Mouse (Mus musculus): Measurements from ENCODE around the gene 4930470P17Rik. TPM values are rescaled to one million over a fixed set of nuclear protein-coding genes. Genes with fewer than 3 reads are reported as not detected.

The 4930470P17Rik gene
- polyA plus RNA-seq (2015; fragmentation: Nextera tagmentation; extraction: Ambion mirVana), result not detected in 2 replicates

GRCm38 (mm10) chr2:170601917-170602316 lies at the start of gene 4930470P17Rik:
Gene 4930470P17Rik, minus strand, starts transcription at chr2:170602017.
- ATAC-seq (replicated peaks; ENCODE audit: low FRiP score, low read depth) (no peak), DNase-seq (ENCODE audit: low spot score) (no peak)
- H3K36me3 ChIP-seq (ENCODE audit: insufficient read depth, low read length), result no peaks in the 10 kb centered on the region
- H3K27ac ChIP-seq, result no peak within 1 kb of the TSS
- no peak within 1 kb of the TSS for H3K9ac ChIP-seq (ENCODE audit: low read depth, low read length)
- no peaks in the 10 kb centered on the region for H3K9me3 ChIP-seq (replicated peaks; ENCODE audit: low read length)
- H3K4me2 ChIP-seq (ENCODE audit: low read length), result no peak within 1 kb of the TSS
- no peak within 1 kb of the TSS for H3K4me3 ChIP-seq (replicated peaks; ENCODE audit: low read depth, low read length)
- 59% methylated on average over 9 of the region's 9 CpGs for WGBS
- H3K4me1 ChIP-seq (replicated peaks; ENCODE audit: insufficient read depth, low read length), result no peaks in the 10 kb centered on the region
- no peaks in the 10 kb centered on the region for H3K27me3 ChIP-seq (ENCODE audit: insufficient read depth, low read length)
- no peak for TF ChIP-seq CTCF (IDR thresholded peaks at IDR 0.05; ENCODE audit: low read depth)

DNA sequence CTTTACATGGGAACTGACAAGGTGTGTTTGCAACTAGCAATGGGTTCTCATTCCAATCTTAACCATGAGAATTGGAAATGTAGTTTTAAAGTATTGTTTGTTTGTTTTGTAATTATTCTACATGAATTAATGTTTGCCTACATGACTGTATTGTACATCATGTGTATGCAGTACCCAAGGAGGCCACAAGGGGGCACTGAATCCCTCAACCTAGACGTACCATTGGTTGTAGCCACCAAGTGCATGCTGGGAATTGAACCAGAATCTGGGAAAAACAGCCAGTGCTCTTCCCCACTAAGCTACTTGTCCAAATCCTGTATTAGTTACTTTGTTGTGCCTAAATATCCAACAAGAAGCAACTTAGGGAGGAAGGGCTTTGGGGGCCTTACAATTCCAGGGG lies 49.7 kb upstream of the 4930470P17Rik start:
- TF ChIP-seq CTCF (IDR thresholded peaks at IDR 0.05; ENCODE audit: low read depth), result peak; percentile 41; the same call in 1 of the 2 replicates
- ATAC-seq (replicated peaks; ENCODE audit: low FRiP score, low read depth) (no peak), DNase-seq (ENCODE audit: low spot score) (no peak)
- Histone ChIP-seq H3K4me1 (replicated peaks; ENCODE audit: insufficient read depth, low read length) (no peaks in the 10 kb centered on the region), H3K4me2 (ENCODE audit: low read length) (no peak overlapping the region), H3K4me3 (replicated peaks; ENCODE audit: low read depth, low read length) (no peak overlapping the region), H3K9me3 (replicated peaks; ENCODE audit: low read length) (no peaks in the 10 kb centered on the region; the same call in 1 of the 2 replicates), H3K36me3 (ENCODE audit: insufficient read depth, low read length) (no peaks in the 10 kb centered on the region), H3K27ac (no peak overlapping the region), H3K27me3 (ENCODE audit: insufficient read depth, low read length) (no peaks in the 10 kb centered on the region), H3K9ac (ENCODE audit: low read depth, low read length) (no peak overlapping the region)
- WGBS, result 87% methylated on average over 1 of the region's 1 CpGs

GRCm38 (mm10) chr2:170648542-170648941 lies 46.7 kb upstream of the 4930470P17Rik start:
- WGBS, result 54% methylated on average over 11 of the region's 11 CpGs
- Histone ChIP-seq H3K9ac (ENCODE audit: low read depth, low read length) (no peak overlapping the region), H3K27me3 (ENCODE audit: insufficient read depth, low read length) (no peaks in the 10 kb centered on the region), H3K4me1 (replicated peaks; ENCODE audit: insufficient read depth, low read length) (no peaks in the 10 kb centered on the region), H3K9me3 (replicated peaks; ENCODE audit: low read length) (no peaks in the 10 kb centered on the region; the same call in 1 of the 2 replicates), H3K4me2 (ENCODE audit: low read length) (no peak overlapping the region), H3K4me3 (replicated peaks; ENCODE audit: low read depth, low read length) (no peak overlapping the region), H3K27ac (no peak overlapping the region), H3K36me3 (ENCODE audit: insufficient read depth, low read length) (no peaks in the 10 kb centered on the region)
- no peak for TF ChIP-seq CTCF (IDR thresholded peaks at IDR 0.05; ENCODE audit: low read depth)
- no peak for ATAC-seq (replicated peaks; ENCODE audit: low FRiP score, low read depth)
- DNase-seq (ENCODE audit: low spot score), result peak; percentile 32

- Histone ChIP-seq H3K4me2 (ENCODE audit: low read length) (no peak overlapping the region), H3K4me1 (replicated peaks; ENCODE audit: insufficient read depth, low read length) (no peaks in the 10 kb centered on the region), H3K9me3 (replicated peaks; ENCODE audit: low read length) (no peaks in the 10 kb centered on the region), H3K36me3 (ENCODE audit: insufficient read depth, low read length) (no peaks in the 10 kb centered on the region), H3K4me3 (replicated peaks; ENCODE audit: low read depth, low read length) (no peak overlapping the region), H3K27ac (no peak overlapping the region), H3K27me3 (ENCODE audit: insufficient read depth, low read length) (no peaks in the 10 kb centered on the region), H3K9ac (ENCODE audit: low read depth, low read length) (no peak overlapping the region)
- no peak for ATAC-seq (replicated peaks; ENCODE audit: low FRiP score, low read depth)
- TF ChIP-seq CTCF (IDR thresholded peaks at IDR 0.05; ENCODE audit: low read depth), result no peak
- no peak for DNase-seq (ENCODE audit: low spot score)
- WGBS, result 80% methylated on average over 6 of the region's 6 CpGs
Measured at GRCm38 (mm10) chr2:170646201-170646600, 44.4 kb upstream of the 4930470P17Rik start.

- no peak overlapping the region for H3K4me2 ChIP-seq (ENCODE audit: low read length)
- H3K4me3 ChIP-seq (replicated peaks; ENCODE audit: low read depth, low read length), result no peak overlapping the region
- no peak for TF ChIP-seq CTCF (IDR thresholded peaks at IDR 0.05; ENCODE audit: low read depth)
- H3K27ac ChIP-seq, result no peak overlapping the region
- ATAC-seq (replicated peaks; ENCODE audit: low FRiP score, low read depth) (no peak), DNase-seq (ENCODE audit: low spot score) (no peak)
- no peaks in the 10 kb centered on the region for H3K36me3 ChIP-seq (ENCODE audit: insufficient read depth, low read length)
- no peaks in the 10 kb centered on the region for H3K9me3 ChIP-seq (replicated peaks; ENCODE audit: low read length)
- H3K4me1 ChIP-seq (replicated peaks; ENCODE audit: insufficient read depth, low read length), result no peaks in the 10 kb centered on the region
- WGBS, result 48% methylated on average over 4 of the region's 4 CpGs
- H3K27me3 ChIP-seq (ENCODE audit: insufficient read depth, low read length), result no peaks in the 10 kb centered on the region
- no peak overlapping the region for H3K9ac ChIP-seq (ENCODE audit: low read depth, low read length)
Measured at GRCm38 (mm10) chr2:170642338-170642806, 40.6 kb upstream of the 4930470P17Rik start.

- Histone ChIP-seq H3K9me3 (replicated peaks; ENCODE audit: low read length) (no peaks in the 10 kb centered on the region), H3K4me2 (ENCODE audit: low read length) (no peak overlapping the region), H3K4me3 (replicated peaks; ENCODE audit: low read depth, low read length) (no peak overlapping the region), H3K4me1 (replicated peaks; ENCODE audit: insufficient read depth, low read length) (no peaks in the 10 kb centered on the region), H3K9ac (ENCODE audit: low read depth, low read length) (no peak overlapping the region), H3K36me3 (ENCODE audit: insufficient read depth, low read length) (no peaks in the 10 kb centered on the region), H3K27ac (no peak overlapping the region), H3K27me3 (ENCODE audit: insufficient read depth, low read length) (no peaks in the 10 kb centered on the region)
- TF ChIP-seq CTCF (IDR thresholded peaks at IDR 0.05; ENCODE audit: low read depth), result no peak
- 80% methylated on average over 11 of the region's 11 CpGs for WGBS
- ATAC-seq (replicated peaks; ENCODE audit: low FRiP score, low read depth) (no peak), DNase-seq (ENCODE audit: low spot score) (no peak)
Measured at GRCm38 (mm10) chr2:170640281-170640680, 38.5 kb upstream of the 4930470P17Rik start.

DNA sequence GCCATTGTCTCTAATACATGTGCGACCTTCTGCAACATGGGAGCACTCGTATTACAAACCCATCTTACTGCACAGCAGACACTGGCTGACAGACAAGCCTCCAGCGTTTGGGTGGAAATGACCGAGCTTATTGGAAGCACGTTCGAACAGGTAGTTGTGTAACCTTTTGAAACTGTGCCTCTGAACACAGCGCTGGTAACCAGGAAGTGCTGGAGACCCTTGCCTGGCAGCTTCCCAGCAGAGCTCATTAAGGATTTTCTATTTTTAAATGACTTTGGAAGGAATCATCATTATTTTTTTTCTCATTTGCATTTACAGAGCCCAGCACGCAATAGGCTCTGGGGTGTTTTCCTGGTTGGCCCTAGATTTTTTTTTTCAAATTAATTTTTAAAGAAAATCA lies 36.9 kb upstream of the 4930470P17Rik start:
- Histone ChIP-seq H3K36me3 (ENCODE audit: insufficient read depth, low read length) (no peaks in the 10 kb centered on the region), H3K9ac (ENCODE audit: low read depth, low read length) (no peak overlapping the region), H3K4me3 (replicated peaks; ENCODE audit: low read depth, low read length) (no peak overlapping the region), H3K27me3 (ENCODE audit: insufficient read depth, low read length) (no peaks in the 10 kb centered on the region), H3K27ac (no peak overlapping the region), H3K4me2 (ENCODE audit: low read length) (no peak overlapping the region), H3K9me3 (replicated peaks; ENCODE audit: low read length) (no peaks in the 10 kb centered on the region), H3K4me1 (replicated peaks; ENCODE audit: insufficient read depth, low read length) (no peaks in the 10 kb centered on the region)
- WGBS, result 60% methylated on average over 8 of the region's 8 CpGs
- ATAC-seq (replicated peaks; ENCODE audit: low FRiP score, low read depth) (no peak), DNase-seq (ENCODE audit: low spot score) (no peak)
- TF ChIP-seq CTCF (IDR thresholded peaks at IDR 0.05; ENCODE audit: low read depth), result no peak

Measured in kidney, postnatal 0 days (tissue).